Mouse (Mus musculus): ENCODE measurements around the gene Actn3. TPM values are rescaled to one million over a fixed set of nuclear protein-coding genes. Genes with fewer than 3 reads are reported as not detected.

Actn3 gene
- polyA plus RNA-seq (2015; fragmentation: Nextera tagmentation; extraction: Ambion mirVana), result 2.8 and 3.9 TPM in 2 replicates

GRCm38 (mm10) chr19:4877785-4878184 is at the start of gene Actn3:
Actn3 (minus strand) TSS chr19:4877909.
- peaks cover 13% of the 10 kb centered on the region for H3K27me3 ChIP-seq (replicated peaks)
- H3K27ac ChIP-seq (replicated peaks), result peak within 1 kb of the TSS; percentile 70
- no peaks in the 10 kb centered on the region for H3K36me3 ChIP-seq
- H3K9ac ChIP-seq, result peak within 1 kb of the TSS; percentile 91
- no peaks in the 10 kb centered on the region for H3K9me3 ChIP-seq
- peak within 1 kb of the TSS; percentile 94 for H3K4me2 ChIP-seq
- 1% methylated on average over 17 of the region's 17 CpGs for WGBS
- peaks cover 17% of the 10 kb centered on the region for H3K4me1 ChIP-seq
- ATAC-seq (ENCODE audit: extremely low read depth, insufficient number of reproducible peaks, low FRiP score, low TSS enrichment), result 0 out of 2 replicates have a peak, but pooled peaks have one; percentile 9
- H3K4me3 ChIP-seq, result peak within 1 kb of the TSS; percentile 93

GRCm38 (mm10) chr19:4925121-4925860 is 47.6 kb upstream of the Actn3 start:
- Histone ChIP-seq H3K27ac (replicated peaks) (no peak overlapping the region), H3K27me3 (replicated peaks) (no peaks in the 10 kb centered on the region), H3K4me2 (no peak overlapping the region), H3K36me3 (peaks cover 62% of the 10 kb centered on the region), H3K9me3 (no peaks in the 10 kb centered on the region), H3K4me3 (no peak overlapping the region), H3K4me1 (peaks cover 20% of the 10 kb centered on the region), H3K9ac (no peak overlapping the region)
- ATAC-seq (ENCODE audit: extremely low read depth, insufficient number of reproducible peaks, low FRiP score, low TSS enrichment), result no peak
- WGBS, result 92% methylated on average over 11 of the region's 11 CpGs

GRCm38 (mm10) chr19:4919652-4920051 is 41.9 kb upstream of the Actn3 start:
- no peak overlapping the region for H3K9ac ChIP-seq
- no peak overlapping the region for H3K4me3 ChIP-seq
- H3K36me3 ChIP-seq, result peaks cover 100% of the 10 kb centered on the region
- WGBS, result 80% methylated on average over 6 of the region's 6 CpGs
- no peaks in the 10 kb centered on the region for H3K9me3 ChIP-seq
- H3K27ac ChIP-seq (replicated peaks), result no peak overlapping the region
- no peaks in the 10 kb centered on the region for H3K27me3 ChIP-seq (replicated peaks)
- no peak for ATAC-seq (ENCODE audit: extremely low read depth, insufficient number of reproducible peaks, low FRiP score, low TSS enrichment)
- H3K4me2 ChIP-seq, result no peak overlapping the region
- H3K4me1 ChIP-seq, result no peaks in the 10 kb centered on the region

GRCm38 (mm10) chr19:4916827-4917226 is 39.1 kb upstream of the Actn3 start:
- no peak overlapping the region for H3K27ac ChIP-seq (replicated peaks)
- H3K9me3 ChIP-seq, result no peaks in the 10 kb centered on the region
- H3K4me1 ChIP-seq, result no peaks in the 10 kb centered on the region
- H3K36me3 ChIP-seq, result peaks cover 100% of the 10 kb centered on the region
- 83% methylated on average over 10 of the region's 10 CpGs for WGBS
- H3K27me3 ChIP-seq (replicated peaks), result no peaks in the 10 kb centered on the region
- ATAC-seq (ENCODE audit: extremely low read depth, insufficient number of reproducible peaks, low FRiP score, low TSS enrichment), result no peak
- H3K4me2 ChIP-seq, result no peak overlapping the region
- H3K9ac ChIP-seq, result no peak overlapping the region
- H3K4me3 ChIP-seq, result no peak overlapping the region

GRCm38 (mm10) chr19:4915924-4916603 is 38.4 kb upstream of the Actn3 start:
- WGBS, result 89% methylated on average over 15 of the region's 15 CpGs
- H3K4me1 ChIP-seq, result no peaks in the 10 kb centered on the region
- no peak overlapping the region for H3K4me2 ChIP-seq
- H3K9ac ChIP-seq, result no peak overlapping the region
- no peaks in the 10 kb centered on the region for H3K9me3 ChIP-seq
- H3K4me3 ChIP-seq, result no peak overlapping the region
- no peak overlapping the region for H3K27ac ChIP-seq (replicated peaks)
- H3K27me3 ChIP-seq (replicated peaks), result no peaks in the 10 kb centered on the region
- ATAC-seq (ENCODE audit: extremely low read depth, insufficient number of reproducible peaks, low FRiP score, low TSS enrichment), result no peak
- H3K36me3 ChIP-seq, result peaks cover 100% of the 10 kb centered on the region

- Histone ChIP-seq H3K36me3 (peaks cover 73% of the 10 kb centered on the region), H3K4me1 (peaks cover 6% of the 10 kb centered on the region), H3K27me3 (replicated peaks) (no peaks in the 10 kb centered on the region), H3K27ac (replicated peaks) (no peak overlapping the region), H3K9me3 (no peaks in the 10 kb centered on the region), H3K4me3 (no peak overlapping the region), H3K4me2 (no peak overlapping the region), H3K9ac (no peak overlapping the region)
- 86% methylated on average over 7 of the region's 7 CpGs for WGBS
- ATAC-seq (ENCODE audit: extremely low read depth, insufficient number of reproducible peaks, low FRiP score, low TSS enrichment), result no peak
These were observed 31.7 kb upstream of the Actn3 start for GRCm38 (mm10) chr19:4909376-4909775.

GRCm38 (mm10) chr19:4908107-4908506 is 30.4 kb upstream of the Actn3 start:
- peaks cover 61% of the 10 kb centered on the region for H3K36me3 ChIP-seq
- H3K4me2 ChIP-seq, result no peak overlapping the region
- no peak overlapping the region for H3K27ac ChIP-seq (replicated peaks)
- H3K27me3 ChIP-seq (replicated peaks), result no peaks in the 10 kb centered on the region
- H3K4me3 ChIP-seq, result no peak overlapping the region
- no peak for ATAC-seq (ENCODE audit: extremely low read depth, insufficient number of reproducible peaks, low FRiP score, low TSS enrichment)
- H3K9ac ChIP-seq, result no peak overlapping the region
- H3K4me1 ChIP-seq, result peaks cover 6% of the 10 kb centered on the region
- 85% methylated on average over 4 of the region's 4 CpGs for WGBS
- H3K9me3 ChIP-seq, result no peaks in the 10 kb centered on the region

- 10% methylated on average over 31 of the region's 31 CpGs for WGBS
- peak within 1 kb of the TSS; percentile 81 for H3K4me2 ChIP-seq
- H3K36me3 ChIP-seq, result peaks cover 47% of the 10 kb centered on the region
- no peaks in the 10 kb centered on the region for H3K9me3 ChIP-seq
- ATAC-seq (ENCODE audit: extremely low read depth, insufficient number of reproducible peaks, low FRiP score, low TSS enrichment), result no peak
- H3K9ac ChIP-seq, result peak within 1 kb of the TSS; percentile 80
- H3K4me1 ChIP-seq, result peaks cover 6% of the 10 kb centered on the region
- H3K27ac ChIP-seq (replicated peaks), result no peak within 1 kb of the TSS
- no peaks in the 10 kb centered on the region for H3K27me3 ChIP-seq (replicated peaks)
- H3K4me3 ChIP-seq, result peak within 1 kb of the TSS; percentile 78
These were observed 28.5 kb upstream of the Actn3 start, which contains the start of gene Bbs1 for GRCm38 (mm10) chr19:4905979-4906794. Bbs1 (minus strand) TSS chr19:4906628.

- H3K9ac ChIP-seq, result no peak overlapping the region
- no peaks in the 10 kb centered on the region for H3K9me3 ChIP-seq
- H3K4me2 ChIP-seq, result no peak overlapping the region
- 65% methylated on average over 3 of the region's 3 CpGs for WGBS
- H3K36me3 ChIP-seq, result peaks cover 6% of the 10 kb centered on the region; the same call in 1 of the 2 replicates
- no peak for ATAC-seq (ENCODE audit: extremely low read depth, insufficient number of reproducible peaks, low FRiP score, low TSS enrichment)
- no peak overlapping the region for H3K27ac ChIP-seq (replicated peaks)
- no peak overlapping the region for H3K4me3 ChIP-seq
- no peaks in the 10 kb centered on the region for H3K4me1 ChIP-seq
- H3K27me3 ChIP-seq (replicated peaks), result peaks cover 7% of the 10 kb centered on the region; the same call in 1 of the 2 replicates
These were observed 22.2 kb upstream of the Actn3 start for GRCm38 (mm10) chr19:4899888-4900287.

- no peaks in the 10 kb centered on the region for H3K9me3 ChIP-seq
- H3K4me2 ChIP-seq, result no peak overlapping the region
- H3K4me1 ChIP-seq, result no peaks in the 10 kb centered on the region
- H3K27me3 ChIP-seq (replicated peaks), result peaks cover 7% of the 10 kb centered on the region; the same call in 1 of the 2 replicates
- H3K27ac ChIP-seq (replicated peaks), result no peak overlapping the region
- ATAC-seq (ENCODE audit: extremely low read depth, insufficient number of reproducible peaks, low FRiP score, low TSS enrichment), result no peak
- no peak overlapping the region for H3K4me3 ChIP-seq
- H3K36me3 ChIP-seq, result peaks cover 6% of the 10 kb centered on the region; the same call in 1 of the 2 replicates
- WGBS, result 53% methylated on average over 9 of the region's 9 CpGs
- no peak overlapping the region for H3K9ac ChIP-seq
These were observed 21.3 kb upstream of the Actn3 start for GRCm38 (mm10) chr19:4898972-4899371.

All from heart, embryonic 13.5 days (tissue).